Mouse (Mus musculus): ENCODE data around the gene Adamts2.

Gene Adamts2

GRCm38 (mm10) chr11:50601641-50602355 lies at the start of gene Adamts2:
Gene Adamts2 (plus strand): TSS chr11:50602084.
- in situ Hi-C loops (cut with MseI, MboI), result no loop called here

DNA sequence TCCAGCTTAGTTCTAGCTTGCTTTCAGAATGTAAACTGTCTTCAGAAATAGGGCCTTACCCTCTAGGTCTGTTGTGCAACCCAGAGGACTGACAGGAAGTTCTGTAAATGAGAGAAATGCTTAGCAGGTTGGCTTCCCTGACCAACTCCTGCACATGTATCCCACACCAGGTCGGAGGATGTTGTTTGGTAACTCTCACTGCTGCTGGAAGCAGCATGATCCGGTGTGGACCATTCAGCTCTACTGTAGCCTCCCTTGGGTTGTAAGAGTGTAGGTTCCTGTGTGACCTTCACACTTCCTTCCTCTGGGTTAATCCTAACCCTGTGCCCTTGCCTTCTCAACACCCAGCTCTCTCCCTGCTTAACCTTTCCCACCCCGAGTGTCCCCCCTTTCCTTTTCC lies 44.8 kb upstream of the Adamts2 start:
- in situ Hi-C loops (cut with MseI, MboI), result no loop called here

DNA sequence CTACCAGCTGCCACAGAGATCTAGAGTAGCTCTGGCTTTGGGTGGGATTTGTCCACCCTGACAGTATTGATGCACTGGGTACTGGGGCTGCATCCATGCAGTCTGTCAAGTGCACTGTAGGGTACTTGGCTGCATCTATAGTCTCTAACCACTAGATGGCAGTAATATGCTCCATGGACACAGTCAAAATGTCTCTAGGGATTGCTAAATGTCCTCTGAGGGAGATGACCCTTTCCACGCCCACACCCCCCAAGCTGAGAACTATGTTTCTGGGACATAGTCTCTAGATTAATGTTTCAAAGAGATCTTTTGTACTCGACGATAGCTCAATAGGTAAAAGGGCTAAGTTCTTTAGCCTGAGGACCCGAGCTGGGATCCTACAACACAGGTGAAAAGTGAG lies 42.8 kb upstream of the Adamts2 start:
- in situ Hi-C loops (cut with MseI, MboI), result no loop called here

- in situ Hi-C loops (cut with MseI, MboI), result no loop called here
Observed at GRCm38 (mm10) chr11:50565466-50566211, 36.2 kb upstream of the Adamts2 start.

GRCm38 (mm10) chr11:50571448-50571847 lies 30.4 kb upstream of the Adamts2 start:
- in situ Hi-C loops (cut with MseI, MboI), result no loop called here

DNA sequence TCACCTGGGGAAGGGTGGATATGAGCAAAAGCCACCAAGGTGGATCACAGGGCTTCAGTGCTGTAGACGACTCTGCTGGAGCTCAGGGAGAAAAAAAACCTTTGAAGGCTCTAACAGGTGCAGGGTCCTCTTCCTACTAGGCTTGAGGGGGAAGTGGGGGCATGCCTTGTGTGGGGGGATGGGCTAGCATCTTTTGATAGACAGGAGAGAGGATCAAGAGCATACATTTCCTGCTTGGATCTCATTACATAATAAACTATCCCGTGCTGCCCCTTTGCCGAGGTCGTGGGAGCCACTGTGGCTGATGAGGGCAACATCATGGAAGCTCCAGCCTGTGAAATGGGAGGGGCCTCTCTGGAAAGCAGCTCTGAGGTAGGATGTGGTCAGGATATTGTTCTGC lies 25.4 kb upstream of the Adamts2 start:
- in situ Hi-C loops (cut with MseI, MboI), result no loop called here

DNA sequence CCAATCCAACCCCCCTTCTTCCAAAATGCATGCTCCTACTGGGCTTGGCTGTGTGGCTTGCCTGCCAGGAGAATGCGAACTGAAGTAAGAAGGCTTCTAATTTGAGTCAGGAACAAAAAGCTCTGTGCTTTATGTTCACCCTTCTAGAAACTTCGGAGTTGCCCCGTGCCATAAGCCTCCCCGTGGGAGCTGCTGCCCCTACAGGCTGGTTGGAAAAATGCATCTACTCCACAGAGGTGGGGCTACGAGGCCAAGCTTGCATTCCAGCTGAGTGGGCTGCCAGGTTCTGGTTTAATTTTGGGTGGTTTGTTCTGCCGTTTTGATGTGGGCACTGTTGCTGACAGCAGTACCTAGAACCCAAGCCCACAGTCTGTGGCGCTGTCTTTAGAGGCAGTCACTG lies 14.9 kb upstream of the Adamts2 start:
- in situ Hi-C loops (cut with MseI, MboI), result no loop called here

DNA sequence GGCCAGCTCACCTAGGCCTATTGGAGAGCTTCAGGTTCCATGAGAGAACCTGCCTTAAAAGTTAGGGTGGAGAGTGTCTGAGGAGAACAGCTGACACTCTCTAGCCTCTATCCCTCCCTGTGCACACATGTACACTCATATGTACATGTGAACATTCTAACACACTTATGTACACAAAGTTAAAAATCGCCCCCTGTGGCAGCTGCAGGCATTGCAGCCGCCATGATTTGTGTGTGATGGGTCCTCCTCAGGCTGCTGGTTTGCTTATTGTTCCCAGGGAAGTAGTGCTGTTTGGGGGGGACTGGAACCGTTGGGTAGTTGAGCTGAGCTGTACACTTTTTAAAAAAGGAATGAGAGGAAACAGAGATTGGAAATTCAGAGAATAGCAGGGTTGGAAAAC lies 14.1 kb upstream of the Adamts2 start:
- in situ Hi-C loops (cut with MseI, MboI), result no loop called here

- in situ Hi-C loops (cut with MseI, MboI), result no loop called here
Observed at GRCm38 (mm10) chr11:50589060-50589459, 12.8 kb upstream of the Adamts2 start.

GRCm38 (mm10) chr11:50591053-50591452 lies 10.8 kb upstream of the Adamts2 start:
- in situ Hi-C loops (cut with MseI, MboI), result no loop called here

DNA sequence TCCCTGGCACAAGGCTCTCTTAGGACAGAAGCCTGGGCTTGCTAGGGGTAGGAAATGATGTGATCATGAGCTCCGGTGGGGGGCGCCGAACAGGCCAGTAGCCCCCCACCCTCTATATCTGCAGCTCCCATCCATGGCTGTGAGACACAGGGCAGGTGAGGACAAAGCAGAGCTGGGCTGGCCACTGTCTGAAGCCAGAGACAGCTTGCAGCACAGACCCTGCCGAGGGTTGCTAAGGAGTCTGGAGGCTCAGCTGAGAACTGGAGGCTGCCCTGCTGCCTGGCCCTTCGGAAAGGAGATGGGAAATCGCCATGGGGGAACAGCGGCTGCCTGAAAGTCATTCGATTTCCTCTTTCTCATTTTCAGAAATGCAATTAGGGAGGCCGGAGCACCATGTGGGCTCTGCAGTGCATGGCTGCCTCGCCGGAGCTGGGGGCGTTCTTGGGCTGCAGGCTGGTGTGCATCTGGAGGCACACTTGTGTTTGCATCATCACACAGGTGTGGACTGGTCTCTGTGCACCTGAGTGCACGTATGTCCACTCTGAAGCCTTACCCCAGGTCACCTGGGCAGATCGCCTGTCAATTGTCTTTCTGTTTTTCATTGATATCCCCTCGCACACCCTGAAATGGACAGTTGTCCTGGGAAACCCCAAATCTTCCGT lies 8.9 kb upstream of the Adamts2 start:
- in situ Hi-C loops (cut with MseI, MboI), result no loop called here

GRCm38 (mm10) chr11:50596571-50596970 lies 5.3 kb upstream of the Adamts2 start:
- in situ Hi-C loops (cut with MseI, MboI), result no loop called here

- in situ Hi-C loops (cut with MseI, MboI), result no loop called here
Observed at GRCm38 (mm10) chr11:50599156-50599555, 2.7 kb upstream of the Adamts2 start.

- in situ Hi-C loops (cut with MseI, MboI), result no loop called here
Observed at GRCm38 (mm10) chr11:50602356-50603081, 635 bp downstream of the Adamts2 start.

GRCm38 (mm10) chr11:50603082-50603910 lies 1.4 kb downstream of the Adamts2 start:
- in situ Hi-C loops (cut with MseI, MboI), result no loop called here

DNA sequence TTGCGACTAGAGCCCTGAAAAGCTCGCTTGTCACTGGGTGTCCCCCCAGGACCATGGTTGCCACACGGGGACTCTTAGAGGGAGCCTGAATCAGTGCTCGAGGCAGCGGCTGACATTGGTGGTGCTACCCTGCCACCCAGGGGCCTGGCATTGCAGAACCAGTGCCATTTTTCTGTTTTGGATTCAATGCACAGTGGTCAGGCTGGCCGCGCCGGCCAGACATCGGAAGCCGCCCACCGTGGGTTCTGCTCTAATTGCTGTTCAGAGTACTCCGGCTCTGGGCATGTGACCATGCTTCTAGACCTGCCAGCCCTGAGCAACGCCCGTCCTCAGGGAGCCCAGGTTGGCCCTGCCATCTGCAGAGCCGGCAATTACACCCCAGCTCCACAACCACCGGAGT lies 2.5 kb downstream of the Adamts2 start:
- in situ Hi-C loops (cut with MseI, MboI), result no loop called here

- in situ Hi-C loops (cut with MseI, MboI), result no loop called here
Observed at GRCm38 (mm10) chr11:50611181-50611580, 9.3 kb downstream of the Adamts2 start.

GRCm38 (mm10) chr11:50617015-50617543 lies 15.2 kb downstream of the Adamts2 start:
- in situ Hi-C loops (cut with MseI, MboI), result no loop called here

GRCm38 (mm10) chr11:50620926-50621325 lies 19.0 kb downstream of the Adamts2 start:
- in situ Hi-C loops (cut with MseI, MboI), result no loop called here

DNA sequence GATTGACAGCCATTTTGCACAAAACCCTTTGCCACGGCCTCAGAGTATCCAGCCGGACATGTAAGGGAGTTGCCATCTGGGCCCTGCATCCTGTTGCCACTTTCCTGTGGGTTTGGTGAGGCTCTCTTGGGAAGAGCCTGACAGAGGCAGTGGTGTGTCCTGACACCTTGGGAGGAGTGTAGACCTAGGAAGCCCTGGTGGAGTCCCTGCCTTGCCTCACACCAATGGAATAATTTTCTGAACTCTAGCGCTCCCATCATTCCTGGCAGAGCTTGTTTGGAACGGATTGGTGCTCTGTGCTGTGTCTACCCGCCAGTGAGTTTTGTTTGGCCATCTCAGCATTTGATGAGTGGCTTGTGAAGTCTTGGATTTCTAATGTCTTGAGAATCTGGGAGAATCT lies 19.5 kb downstream of the Adamts2 start:
- in situ Hi-C loops (cut with MseI, MboI), result no loop called here

- in situ Hi-C loops (cut with MseI, MboI), result no loop called here
Observed at GRCm38 (mm10) chr11:50622238-50622726, 20.4 kb downstream of the Adamts2 start.
